Mouse (Mus musculus) lung, embryonic 14.5 days (tissue): ENCODE results near the gene Hsd17b2. TPM values are rescaled to one million over a fixed set of nuclear protein-coding genes. Genes with fewer than 3 reads are reported as not detected.

Source experiments
- ATAC-seq: fragments of 200-750 bp; cut with Nextera tagmentation; 2 replicates; pipeline ENCODE4 v1.8.0; 2017; ENCODE audit warnings: mild to moderate bottlenecking, moderate TSS enrichment, moderate library complexity; ENCODE audit not compliant: insufficient read depth
- DNase-seq: peaks from one replicate; pipeline ENCODE4 v3.0.0-alpha.2; 2015
- H3K27ac ChIP-seq: fragments of 300-500 bp; sonication (generic); 2 replicates; pipeline ENCODE4 v1.5.1; 2014; ENCODE audit warnings: low read depth, mild to moderate bottlenecking, moderate library complexity
- H3K27me3 ChIP-seq: fragments of 300-500 bp; sonication (generic); 2 replicates; pipeline ENCODE4 v1.6.1; 2014; ENCODE audit warnings: low read length, control low read depth; ENCODE audit not compliant: insufficient read depth
- H3K36me3 ChIP-seq: fragments of 300-500 bp; sonication (generic); 2 replicates; pipeline ENCODE4 v1.6.1; 2014; ENCODE audit warnings: control low read depth; ENCODE audit not compliant: insufficient read depth
- H3K4me1 ChIP-seq: fragments of 300-500 bp; sonication (generic); 2 replicates; pipeline ENCODE4 v1.6.1; 2014; ENCODE audit warnings: antibody characterized with exemption, control low read depth; ENCODE audit not compliant: insufficient read depth
- H3K4me2 ChIP-seq: fragments of 300-500 bp; sonication (generic); 2 replicates; pipeline ENCODE4 v1.6.1; 2014; ENCODE audit warnings: mild to moderate bottlenecking
- H3K4me3 ChIP-seq: fragments of 300-500 bp; sonication (generic); 2 replicates; pipeline ENCODE4 v1.5.1; 2014; ENCODE audit warnings: low read depth, low read length
- H3K9ac ChIP-seq: fragments of 300-500 bp; sonication (generic); 2 replicates; pipeline ENCODE4 v1.6.1; 2014
- H3K9me3 ChIP-seq: fragments of 300-500 bp; sonication (generic); 2 replicates; pipeline ENCODE4 v1.6.1; 2016; ENCODE audit warnings: low read depth, low read length, control low read depth
- CTCF ChIP-seq: IDR thresholded peaks from 2 replicates; pipeline ENCODE4 v1.5.1; 2016; ENCODE audit warnings: antibody characterized with exemption, low read depth
- WGBS: fragments of 180-500 bp; shearing (Covaris S2); extraction: QIAGEN DNeasy Blood & Tissue Kit; methylation state at CpG from one replicate; pipeline ENCODE4 v1.1.7; 2014; 5-methylcytosine and 5-hydroxymethylcytosine counted together
- polyA plus RNA-seq: library from polyadenylated mRNA; unstranded; fragments of >200 nt; fragmentation: Nextera tagmentation; extraction: Ambion mirVana; gene quantifications from 2 replicates; pipeline ENCODE4 v1.2.1, GENCODE M21; 2014

Gene Hsd17b2
- polyA plus RNA-seq, 1 experiment from 2014 or later: 0.18 TPM

- H3K36me3 ChIP-seq: no peaks in the 10 kb centered on the region
- DNase-seq: no peak
- no peak overlapping the region for H3K4me3 ChIP-seq
- H3K27me3 ChIP-seq: no peaks in the 10 kb centered on the region
- H3K27ac ChIP-seq: no peak overlapping the region
- TF ChIP-seq CTCF: no peak
- no peak overlapping the region for H3K4me2 ChIP-seq
- 56% methylated on average over 6 of the region's 6 CpGs for WGBS
- H3K9ac ChIP-seq: no peak overlapping the region
- ATAC-seq: no peak
- no peaks in the 10 kb centered on the region for H3K4me1 ChIP-seq
- no peaks in the 10 kb centered on the region for H3K9me3 ChIP-seq
Observed at GRCm38 (mm10) chr8:117781375-117782129, 79.8 kb downstream of the Hsd17b2 start.

GRCm38 (mm10) chr8:117783021-117783420 lies 81.3 kb downstream of the Hsd17b2 start:
- no peak for ATAC-seq
- H3K4me3 ChIP-seq: no peak overlapping the region

GRCm38 (mm10) chr8:117786428-117786827 lies 84.7 kb downstream of the Hsd17b2 start:
- no peak for DNase-seq
- Histone ChIP-seq H3K36me3 (peaks cover 36% of the 10 kb centered on the region), H3K27me3 (no peaks in the 10 kb centered on the region), H3K4me3 (no peak overlapping the region), H3K9ac (no peak overlapping the region), H3K4me1 (no peaks in the 10 kb centered on the region), H3K27ac (no peak overlapping the region), H3K9me3 (peaks cover 3% of the 10 kb centered on the region; the same call in 1 of the 2 replicates), H3K4me2 (no peak overlapping the region)
- ATAC-seq: no peak
- 93% methylated on average over 3 of the region's 3 CpGs for WGBS
- no peak for TF ChIP-seq CTCF

More at GRCm38 (mm10) chr8:117783021-117783420, 81.3 kb downstream of the Hsd17b2 start:
- no peak for TF ChIP-seq CTCF
- WGBS: 89% methylated on average over 7 of the region's 7 CpGs
- H3K4me2 ChIP-seq: no peak overlapping the region
- H3K9me3 ChIP-seq: peaks cover 3% of the 10 kb centered on the region; the same call in 1 of the 2 replicates
- peaks cover 5% of the 10 kb centered on the region; the same call in 1 of the 2 replicates for H3K36me3 ChIP-seq
- no peaks in the 10 kb centered on the region for H3K27me3 ChIP-seq
- H3K27ac ChIP-seq: no peak overlapping the region
- H3K9ac ChIP-seq: no peak overlapping the region
- no peaks in the 10 kb centered on the region for H3K4me1 ChIP-seq
- DNase-seq: no peak

- DNase-seq: no peak
- Histone ChIP-seq H3K4me3 (no peak overlapping the region), H3K4me2 (no peak overlapping the region), H3K9ac (no peak overlapping the region), H3K27me3 (no peaks in the 10 kb centered on the region), H3K36me3 (peaks cover 96% of the 10 kb centered on the region), H3K27ac (no peak overlapping the region), H3K4me1 (no peaks in the 10 kb centered on the region), H3K9me3 (no peaks in the 10 kb centered on the region)
- no peak for TF ChIP-seq CTCF
- no peak for ATAC-seq
- 81% methylated on average over 19 of the region's 19 CpGs for WGBS
Observed at GRCm38 (mm10) chr8:117792616-117793144, 91.0 kb downstream of the Hsd17b2 start.

- TF ChIP-seq CTCF: no peak
- H3K9me3 ChIP-seq: no peaks in the 10 kb centered on the region
- H3K27ac ChIP-seq: no peak overlapping the region
- no peak overlapping the region for H3K4me2 ChIP-seq
- 95% methylated on average over 10 of the region's 10 CpGs for WGBS
- DNase-seq (no peak), ATAC-seq (no peak)
- H3K36me3 ChIP-seq: peaks cover 92% of the 10 kb centered on the region
- no peak overlapping the region for H3K4me3 ChIP-seq
- H3K9ac ChIP-seq: no peak overlapping the region
- H3K4me1 ChIP-seq: no peaks in the 10 kb centered on the region
- no peaks in the 10 kb centered on the region for H3K27me3 ChIP-seq
Observed at GRCm38 (mm10) chr8:117794581-117794980, 92.9 kb downstream of the Hsd17b2 start.

GRCm38 (mm10) chr8:117796464-117796863 lies 94.8 kb downstream of the Hsd17b2 start:
- DNase-seq: no peak
- WGBS: 86% methylated on average over 15 of the region's 15 CpGs
- Histone ChIP-seq H3K4me2 (no peak overlapping the region), H3K27me3 (no peaks in the 10 kb centered on the region), H3K9me3 (no peaks in the 10 kb centered on the region), H3K36me3 (peaks cover 75% of the 10 kb centered on the region), H3K4me3 (no peak overlapping the region), H3K4me1 (peaks cover 5% of the 10 kb centered on the region; the same call in 1 of the 2 replicates), H3K27ac (no peak overlapping the region), H3K9ac (no peak overlapping the region)
- no peak for TF ChIP-seq CTCF
- no peak for ATAC-seq

- H3K36me3 ChIP-seq: peaks cover 60% of the 10 kb centered on the region
- DNase-seq: no peak
- no peak for ATAC-seq
- TF ChIP-seq CTCF: no peak
- H3K9me3 ChIP-seq: no peaks in the 10 kb centered on the region
- WGBS: 93% methylated on average over 2 of the region's 2 CpGs
- peaks cover 5% of the 10 kb centered on the region; the same call in 1 of the 2 replicates for H3K4me1 ChIP-seq
- H3K4me3 ChIP-seq: no peak overlapping the region
- no peaks in the 10 kb centered on the region for H3K27me3 ChIP-seq
- no peak overlapping the region for H3K9ac ChIP-seq
- no peak overlapping the region for H3K4me2 ChIP-seq
- no peak overlapping the region for H3K27ac ChIP-seq
Observed at GRCm38 (mm10) chr8:117798066-117798465, 96.4 kb downstream of the Hsd17b2 start.
